Mouse (Mus musculus): ENCODE measurements around the gene Jmjd1c.
A peak's percentile ranks its signal among the peaks of the same experiment; 100 is the strongest.

Gene Jmjd1c

DNA sequence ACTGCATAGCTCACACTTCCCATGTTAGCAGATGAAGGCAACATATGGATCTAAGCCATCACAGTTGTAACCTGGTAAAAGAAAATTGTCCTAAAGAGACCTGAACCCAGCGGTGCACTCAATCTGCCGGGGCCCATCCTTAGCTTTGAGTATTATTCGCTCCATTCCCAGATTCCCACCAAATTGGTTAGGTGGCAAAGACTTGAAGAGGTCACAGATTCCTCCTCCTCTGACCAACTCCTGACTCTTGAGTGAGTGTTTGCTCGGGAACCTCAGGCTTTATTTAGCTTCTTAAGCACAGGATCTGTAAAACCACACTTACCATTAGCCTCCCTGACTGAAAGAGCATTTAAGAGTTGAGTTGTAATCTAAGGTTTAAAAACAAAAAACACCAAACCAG lies 23.3 kb upstream of the Jmjd1c start:
- DNase-seq (ENCODE audit: low read depth), result no peak

DNA sequence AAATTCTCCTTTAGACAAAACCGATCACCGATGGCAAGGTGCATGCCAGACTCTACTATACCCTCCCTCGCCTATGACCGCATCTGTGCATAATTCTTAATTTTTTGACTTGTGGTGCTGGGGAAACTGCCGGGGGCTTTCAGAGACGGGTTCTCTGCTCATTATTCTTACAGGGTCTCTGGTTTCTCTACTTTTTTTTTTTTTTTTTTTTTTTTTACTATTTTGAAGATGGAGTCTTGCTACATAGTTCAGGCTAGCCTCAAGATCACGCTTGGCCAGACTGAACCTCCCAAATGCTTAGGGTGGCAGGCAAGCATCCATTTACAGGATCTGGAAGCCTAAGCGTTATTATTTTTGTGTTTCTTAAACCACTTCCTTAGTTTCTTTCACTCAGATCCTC lies 22.3 kb upstream of the Jmjd1c start:
- DNase-seq (ENCODE audit: low read depth), result no peak

DNA sequence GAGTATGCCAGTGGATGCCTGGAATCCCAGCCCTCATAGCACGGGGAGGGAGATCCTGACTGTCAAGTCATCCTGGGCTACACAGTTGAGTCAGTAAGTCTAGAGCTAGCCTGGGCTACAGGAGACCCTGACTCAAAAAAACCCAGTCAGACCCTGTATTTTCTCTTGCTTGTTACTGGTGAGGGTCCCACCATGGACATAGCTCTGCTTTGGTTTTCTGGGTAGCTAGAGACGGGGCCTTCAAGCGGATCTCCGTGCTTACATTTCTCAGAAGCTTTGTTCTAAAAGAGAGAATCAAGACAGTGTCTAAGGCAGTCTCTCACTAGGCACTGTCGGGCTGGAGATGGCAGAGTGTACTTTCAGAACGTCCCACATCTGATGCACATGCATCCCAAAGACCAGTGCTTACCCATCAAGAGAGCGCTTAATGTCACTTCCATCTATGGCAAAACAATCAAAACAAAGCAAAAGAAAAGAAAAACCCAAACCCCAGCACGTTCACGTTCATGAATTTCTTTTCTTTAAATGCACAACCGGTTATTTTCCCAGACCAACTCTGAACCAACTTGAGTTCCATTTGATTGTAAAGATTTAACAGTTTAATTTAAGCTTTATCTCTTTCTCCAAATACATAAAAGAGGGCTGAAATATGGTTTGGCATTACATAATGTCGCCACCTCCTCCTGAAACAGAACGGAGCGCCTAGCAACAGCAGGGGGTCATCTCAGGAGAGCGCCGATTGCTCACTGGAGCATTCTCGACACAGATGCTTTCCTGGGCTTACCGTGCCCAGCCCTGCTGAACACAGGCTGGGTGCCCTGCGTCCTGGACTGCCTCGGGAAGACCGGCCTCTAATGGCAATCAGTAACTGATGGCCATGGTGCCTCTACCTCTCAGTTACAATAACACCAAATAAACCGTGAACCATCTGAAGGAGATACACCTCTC lies 19.7 kb upstream of the Jmjd1c start:
- DNase-seq (ENCODE audit: low read depth), result no peak

DNA sequence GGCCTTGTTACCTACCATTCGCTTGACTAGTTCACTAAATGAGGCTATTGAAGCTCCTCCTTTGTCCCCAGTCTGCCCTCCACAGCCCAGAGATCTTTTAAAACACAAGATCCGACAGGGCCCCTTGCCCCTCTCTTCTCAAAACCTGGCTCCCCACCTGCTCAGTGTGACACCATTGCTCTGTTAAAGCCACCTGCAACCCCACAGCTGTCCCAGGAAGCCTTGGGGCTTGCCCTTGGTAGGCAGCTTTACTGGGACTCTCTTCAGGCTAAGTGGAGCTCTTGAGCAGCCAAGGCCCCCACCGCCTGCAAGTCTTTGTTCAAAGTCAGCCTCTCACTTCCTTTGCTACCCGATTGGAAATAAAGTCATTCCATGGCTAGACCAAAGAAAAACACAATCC lies 16.9 kb upstream of the Jmjd1c start:
- no peak for DNase-seq (ENCODE audit: low read depth)

- no peak for DNase-seq (ENCODE audit: low read depth)
These were observed 14.5 kb upstream of the Jmjd1c start for GRCm38 (mm10) chr10:67081206-67082007.

- DNase-seq (ENCODE audit: low read depth), result no peak
These were observed 13.4 kb upstream of the Jmjd1c start for GRCm38 (mm10) chr10:67082531-67082930.

DNA sequence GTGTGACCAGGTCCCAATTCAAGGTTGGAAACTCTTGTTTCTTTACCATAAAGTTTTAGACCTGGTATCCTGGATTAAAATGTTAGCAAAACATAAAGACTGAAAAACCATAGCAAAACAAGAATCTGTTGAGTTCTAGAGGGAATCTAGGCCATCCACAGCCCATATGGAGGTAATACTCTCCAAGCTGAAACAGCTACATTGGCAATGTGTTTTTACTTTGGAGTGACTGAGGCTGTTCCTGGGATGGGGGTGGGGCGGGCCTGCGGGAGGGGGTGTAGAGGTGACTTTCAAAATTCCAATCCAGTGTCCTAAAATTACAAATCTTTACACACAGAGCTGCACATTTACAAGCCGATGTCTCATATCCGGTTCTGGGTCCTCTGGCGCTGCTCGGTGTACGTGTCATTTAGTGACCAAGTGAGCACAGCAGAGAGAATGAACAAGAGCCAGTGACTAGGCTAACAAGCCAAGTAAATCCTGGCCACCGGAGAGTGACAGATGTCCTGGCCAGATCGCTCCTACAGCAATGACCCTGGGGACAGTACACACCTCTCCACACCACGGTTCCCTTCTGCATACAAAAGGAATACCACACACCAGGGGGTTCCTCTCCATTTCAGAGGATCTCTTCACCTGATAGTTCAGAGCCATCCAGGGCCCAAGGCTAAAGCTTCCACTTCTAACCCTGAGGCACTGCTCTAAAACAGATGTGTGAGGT lies 12.3 kb upstream of the Jmjd1c start:
- no peak for DNase-seq (ENCODE audit: low read depth)

GRCm38 (mm10) chr10:67085124-67085523 lies 10.8 kb upstream of the Jmjd1c start:
- no peak for DNase-seq (ENCODE audit: low read depth)

DNA sequence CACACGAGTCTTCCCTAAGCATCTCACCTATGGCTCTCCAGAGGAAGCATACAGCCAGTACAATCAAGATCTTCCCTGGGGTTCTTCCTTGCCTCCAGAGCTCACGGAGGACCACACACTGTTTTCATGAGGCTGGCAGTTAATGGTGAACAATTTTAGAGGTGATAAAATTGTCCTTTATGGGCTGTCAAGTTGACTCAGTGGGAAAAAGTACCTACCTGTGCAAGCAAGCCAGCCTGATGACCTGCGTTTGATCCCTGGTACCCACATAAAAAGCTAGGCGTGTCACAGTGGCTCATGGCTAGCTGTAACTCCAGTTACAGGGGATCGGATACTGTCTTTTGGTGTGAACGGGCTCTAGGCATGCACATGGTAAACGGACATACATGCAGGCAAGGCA lies 10.0 kb upstream of the Jmjd1c start:
- no peak for DNase-seq (ENCODE audit: low read depth)

DNA sequence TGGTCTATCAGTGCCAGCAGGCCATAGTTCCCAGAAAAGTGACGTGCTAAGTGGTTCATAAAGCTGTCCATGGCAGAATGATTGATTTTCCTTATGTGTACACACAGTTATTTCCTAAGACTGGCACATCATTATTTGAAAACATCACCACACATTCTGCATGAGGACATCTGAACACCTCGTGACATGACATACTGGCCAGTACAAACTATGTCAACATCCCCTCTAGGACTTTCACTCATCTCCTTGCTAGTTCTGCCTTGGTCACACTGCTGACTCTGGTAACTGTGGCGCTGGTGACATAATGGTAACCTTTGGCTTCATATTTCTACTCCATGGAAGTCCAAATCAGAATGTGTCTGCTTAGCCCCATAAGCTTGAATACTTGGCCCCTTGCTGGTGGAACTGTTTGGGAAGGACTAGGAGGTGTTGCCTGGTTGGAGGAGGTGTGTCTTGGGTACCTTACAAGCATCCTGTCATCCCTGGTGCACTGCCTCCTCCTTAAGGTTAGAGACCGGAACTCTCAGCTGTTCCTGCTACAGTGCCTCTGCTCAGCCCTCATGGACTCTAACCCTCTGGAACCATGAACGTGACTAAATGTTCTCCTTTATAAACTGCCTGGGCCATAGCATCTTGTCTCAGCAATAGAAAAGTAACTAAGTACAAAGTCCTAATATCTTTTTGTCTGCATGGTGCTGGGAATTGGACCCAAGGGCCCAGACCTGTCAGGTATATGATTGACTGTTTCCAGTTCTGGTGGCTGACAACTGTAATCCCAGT lies 8.3 kb upstream of the Jmjd1c start:
- DNase-seq (ENCODE audit: low read depth), result no peak

- no peak for DNase-seq (ENCODE audit: low read depth)
These were observed 5.3 kb upstream of the Jmjd1c start for GRCm38 (mm10) chr10:67090611-67091010.

DNA sequence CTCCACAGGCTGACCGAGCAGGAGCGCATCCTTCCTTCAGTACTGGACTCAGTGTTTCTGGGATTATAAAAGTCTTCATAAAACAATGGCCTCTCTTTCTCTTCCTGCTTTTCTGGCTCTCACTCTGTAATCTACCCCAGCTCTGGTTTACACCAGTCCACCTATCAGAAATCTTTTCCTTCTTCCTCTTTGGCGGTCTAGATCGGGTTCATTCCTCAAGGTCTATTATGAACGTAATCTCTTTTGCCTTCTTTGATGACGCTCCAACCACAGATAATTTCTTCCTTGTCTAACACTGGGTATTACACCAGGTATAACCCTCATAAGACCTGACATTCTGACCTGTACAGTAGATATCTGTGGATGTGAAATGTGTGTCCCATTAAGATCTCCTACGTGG lies 1.0 kb upstream of the Jmjd1c start:
- no peak for DNase-seq (ENCODE audit: low read depth)

DNA sequence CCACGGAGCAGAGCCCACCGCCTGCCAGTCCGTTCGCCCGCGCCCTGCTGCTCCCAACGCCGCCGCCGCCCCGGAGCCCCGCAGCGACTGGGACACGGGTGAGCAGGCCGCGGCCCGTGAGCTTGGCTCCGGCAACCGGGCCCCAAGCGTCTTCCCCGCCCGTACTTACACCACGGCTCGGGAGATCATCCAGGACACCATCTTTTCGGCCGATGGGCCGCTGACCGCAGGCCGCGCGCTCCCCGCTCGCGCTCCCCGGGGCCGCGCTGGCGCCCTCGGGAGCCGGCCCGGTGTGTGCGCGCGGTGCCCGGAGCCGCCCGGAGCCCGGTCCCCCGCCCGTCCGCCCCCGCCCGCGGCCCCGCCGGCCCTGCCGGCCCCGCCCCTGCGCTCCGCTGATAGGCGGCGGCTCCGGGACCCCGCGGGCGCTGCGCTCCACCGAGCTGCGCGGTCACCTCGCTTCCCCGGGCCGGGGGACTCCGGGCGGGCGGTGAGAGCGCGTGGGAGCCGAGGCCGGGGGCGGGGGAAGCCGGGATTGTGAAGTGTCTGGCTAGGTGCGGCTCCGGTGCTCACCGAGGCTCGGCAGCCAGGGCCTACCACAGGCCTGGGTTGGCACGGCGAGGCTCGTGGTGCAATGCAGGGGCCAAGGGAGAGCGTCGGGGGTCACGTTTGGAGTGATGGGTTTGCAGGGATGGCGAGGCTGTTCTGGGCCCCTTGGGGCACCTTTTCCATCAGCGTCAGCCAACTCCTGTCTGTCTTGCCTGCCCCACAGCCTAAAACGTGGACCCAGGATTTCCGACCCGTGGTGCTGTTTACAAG lies 904 bp downstream of the Jmjd1c start, which contains the start of gene Reep3:
TSS of gene Reep3 (minus strand) at position 325 of the 816 bp plus-strand sequence.
- DNase-seq (ENCODE audit: low read depth), result peak; percentile 71

DNA sequence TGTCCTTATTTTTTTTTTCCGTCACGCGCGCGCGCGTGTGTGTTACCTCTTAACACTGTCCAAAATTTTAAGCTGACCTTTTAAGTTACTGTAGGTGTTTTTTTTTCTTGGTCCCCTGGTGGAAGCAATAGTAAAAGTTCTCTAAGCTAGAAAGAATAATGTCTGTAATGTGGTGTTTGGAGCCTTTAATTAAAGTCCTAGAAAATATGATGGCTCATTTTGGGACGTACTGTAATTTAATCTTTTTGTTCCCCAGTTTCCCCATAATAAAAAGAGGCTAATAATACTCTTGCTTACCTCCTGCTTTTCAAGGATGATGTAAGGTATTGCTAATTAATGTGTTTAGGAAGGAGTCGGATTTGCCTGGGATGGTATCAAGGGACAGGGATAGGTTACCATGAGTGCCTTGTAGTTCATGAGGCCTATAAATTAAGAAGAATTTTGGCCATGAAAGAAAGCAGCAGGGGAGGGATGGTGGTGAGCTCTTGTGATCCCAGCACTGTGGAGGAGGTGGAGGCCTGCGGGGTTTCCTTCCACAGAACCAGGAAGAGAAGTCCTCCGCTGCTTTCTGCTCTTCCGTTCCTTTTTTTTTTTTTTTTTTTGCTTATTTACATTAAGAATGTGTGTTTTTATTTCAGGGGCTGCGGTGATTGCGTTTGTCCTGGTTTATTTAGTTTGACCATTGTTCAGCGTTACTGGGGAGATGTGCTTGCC lies 1.7 kb downstream of the Jmjd1c start:
- peak; percentile 69 for DNase-seq (ENCODE audit: low read depth)

DNA sequence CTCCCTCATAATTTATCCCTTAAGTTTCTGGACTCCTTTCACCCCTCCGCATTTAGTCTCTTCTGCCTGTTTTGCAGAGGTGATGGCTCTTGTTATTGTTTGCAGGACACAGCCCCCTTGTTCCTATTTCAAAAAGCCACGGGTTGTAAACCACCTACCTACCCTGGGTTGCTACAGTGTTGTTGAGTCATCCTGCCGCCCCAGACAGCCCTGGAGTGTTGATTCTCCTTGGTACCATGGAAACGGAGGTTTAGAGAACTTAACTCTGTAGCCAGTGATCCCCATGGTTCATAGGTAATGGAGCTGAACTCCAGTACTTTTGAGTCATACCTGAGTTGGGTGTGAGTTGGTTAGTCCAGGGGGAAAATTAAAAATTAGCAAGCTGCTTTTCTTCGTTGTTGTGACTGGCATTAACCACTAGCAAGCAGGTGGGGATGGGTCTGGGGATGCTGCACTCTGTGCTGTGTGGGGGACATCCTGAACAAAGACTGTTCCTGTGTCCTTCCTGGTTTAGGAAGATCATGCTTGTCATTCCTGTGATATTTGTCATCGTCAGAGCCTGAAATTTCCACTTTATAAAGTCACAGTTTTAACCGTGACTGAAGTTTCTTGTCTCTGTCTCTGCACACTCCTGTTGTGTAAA lies 2.6 kb downstream of the Jmjd1c start:
- DNase-seq (ENCODE audit: low read depth), result peak; percentile 60

- DNase-seq (ENCODE audit: low read depth), result no peak
These were observed 3.4 kb downstream of the Jmjd1c start for GRCm38 (mm10) chr10:67099183-67099929.

DNA sequence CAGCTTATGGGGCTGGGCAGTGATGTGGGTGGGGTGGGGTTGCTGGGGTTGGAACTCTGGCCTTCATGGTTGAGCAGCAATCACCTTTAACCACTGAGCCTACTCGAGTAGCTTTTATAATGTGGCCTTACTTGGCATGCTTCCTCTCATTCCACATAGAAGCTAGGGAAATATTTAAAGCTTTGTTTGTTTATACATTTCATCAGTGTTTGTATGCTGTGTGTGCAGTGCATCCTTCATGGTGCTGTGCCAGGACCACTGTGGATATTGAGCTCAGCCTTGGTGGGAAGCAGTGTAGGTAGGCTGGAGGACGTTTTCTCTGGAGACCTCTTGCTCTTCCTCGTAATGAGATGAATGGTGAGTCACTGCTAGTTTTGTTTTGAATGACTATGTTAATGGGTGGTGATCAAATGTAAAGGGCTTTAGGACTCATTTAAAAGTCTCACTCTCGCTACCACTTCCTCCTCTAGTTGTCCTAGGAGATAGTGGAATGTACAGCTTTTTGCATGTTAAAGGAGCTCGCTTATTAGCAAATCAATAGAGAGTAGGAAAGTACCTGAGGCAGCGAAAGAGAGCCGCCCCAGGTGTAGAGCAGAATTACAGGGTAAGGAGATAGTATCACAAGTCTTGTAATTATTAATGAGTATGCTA lies 4.2 kb downstream of the Jmjd1c start:
- DNase-seq (ENCODE audit: low read depth), result no peak

GRCm38 (mm10) chr10:67100831-67101251 lies 4.9 kb downstream of the Jmjd1c start:
- DNase-seq (ENCODE audit: low read depth), result no peak

All from naive thymus-derived CD4-positive, alpha-beta T cell, adult 2 months (primary cell).